Mouse (Mus musculus) heart, embryonic 12.5 days (tissue): ENCODE measurements around the gene Fnd3c2. TPM values are rescaled to one million over a fixed set of nuclear protein-coding genes. Genes with fewer than 3 reads are reported as not detected.
"Not testable (repeated sequence)": the region's sequence is repeated elsewhere in the genome, so short reads cannot be mapped to it uniquely, and the experiment has no call there.

Experiments used
- ATAC-seq: fragments of 200-750 bp; cut with Nextera tagmentation; 2 replicates; pipeline ENCODE4 v1.8.0; 2017; ENCODE audit warnings: moderate TSS enrichment, moderate library complexity; ENCODE audit not compliant: insufficient number of reproducible peaks, low FRiP score
- H3K27ac ChIP-seq: fragments of 300-500 bp; sonication (generic); 2 replicates; pipeline ENCODE4 v1.5.1; 2016; ENCODE audit warnings: mild to moderate bottlenecking, moderate library complexity; ENCODE audit not compliant: poor library complexity, severe bottlenecking
- H3K27me3 ChIP-seq: fragments of 300-500 bp; sonication (generic); replicated peaks from 2 replicates; pipeline ENCODE4 v1.6.1; 2016; ENCODE audit warnings: mild to moderate bottlenecking, moderate library complexity
- H3K36me3 ChIP-seq: fragments of 300-500 bp; sonication (generic); 2 replicates; pipeline ENCODE4 v1.6.1; 2016; ENCODE audit warnings: mild to moderate bottlenecking, moderate library complexity
- H3K4me1 ChIP-seq: fragments of 300-500 bp; sonication (generic); replicated peaks from 2 replicates; pipeline ENCODE4 v1.6.1; 2016; ENCODE audit warnings: mild to moderate bottlenecking
- H3K4me2 ChIP-seq: fragments of 300-500 bp; sonication (generic); 2 replicates; pipeline ENCODE4 v1.6.1; 2016; ENCODE audit warnings: mild to moderate bottlenecking, moderate library complexity
- H3K4me3 ChIP-seq: fragments of 300-500 bp; sonication (generic); 2 replicates; pipeline ENCODE4 v1.5.1; 2016; ENCODE audit warnings: mild to moderate bottlenecking
- H3K9ac ChIP-seq: fragments of 300-500 bp; sonication (generic); 2 replicates; pipeline ENCODE4 v1.6.1; 2016; ENCODE audit warnings: mild to moderate bottlenecking, moderate library complexity
- H3K9me3 ChIP-seq: fragments of 300-500 bp; sonication (generic); replicated peaks from 2 replicates; pipeline ENCODE4 v1.6.1; 2016; ENCODE audit warnings: mild to moderate bottlenecking, moderate library complexity
- WGBS: fragments of 180-500 bp; shearing (Covaris S2); methylation state at CpG from one replicate; pipeline ENCODE4 v1.1.7; 2016; 5-methylcytosine and 5-hydroxymethylcytosine counted together
- polyA plus RNA-seq: library from polyadenylated mRNA; unstranded; fragments of >200 nt; fragmentation: Nextera tagmentation; extraction: Ambion mirVana; gene quantifications from 2 replicates; pipeline ENCODE4 v1.2.1, GENCODE M21; 2016

The Fnd3c2 gene
- polyA plus RNA-seq = not detected in 2 replicates

- no peaks in the 10 kb centered on the region for H3K4me1 ChIP-seq
- no peaks in the 10 kb centered on the region for H3K9me3 ChIP-seq
- H3K36me3 ChIP-seq = no peaks in the 10 kb centered on the region
- H3K27me3 ChIP-seq = no peaks in the 10 kb centered on the region
- no peak within 1 kb of the TSS for H3K4me2 ChIP-seq
- H3K4me3 ChIP-seq = no peak within 1 kb of the TSS
- H3K9ac ChIP-seq = no peak within 1 kb of the TSS
- no peak for ATAC-seq
- H3K27ac ChIP-seq = no peak within 1 kb of the TSS
- WGBS = 73% methylated on average over 4 of the region's 4 CpGs
Measured at GRCm38 (mm10) chrX:106255276-106255675, at the start of gene Fnd3c2. TSS of gene Fnd3c2 (minus strand) at chrX:106255376.

GRCm38 (mm10) chrX:106284441-106284840 is 29.3 kb upstream of the Fnd3c2 start:
- Histone ChIP-seq H3K9me3 (no peaks in the 10 kb centered on the region), H3K4me3 (no peak overlapping the region), H3K4me1 (no peaks in the 10 kb centered on the region), H3K27ac (no peak overlapping the region), H3K36me3 (no peaks in the 10 kb centered on the region), H3K4me2 (no peak overlapping the region), H3K27me3 (no peaks in the 10 kb centered on the region), H3K9ac (no peak overlapping the region)
- ATAC-seq = no peak
- WGBS = 60% methylated on average over 2 of the region's 2 CpGs

GRCm38 (mm10) chrX:106221058-106221457 is 34.1 kb downstream of the Fnd3c2 start, which contains the start of gene Taf9b:
TSS of gene Taf9b (minus strand) at chrX:106221158.
- peak within 1 kb of the TSS; percentile 71 for H3K4me3 ChIP-seq
- H3K27me3 ChIP-seq = no peaks in the 10 kb centered on the region
- no peaks in the 10 kb centered on the region for H3K36me3 ChIP-seq
- H3K9ac ChIP-seq = peak within 1 kb of the TSS; percentile 70; the same call in 1 of the 2 replicates
- 82% methylated on average over 25 of the region's 25 CpGs for WGBS
- no peaks in the 10 kb centered on the region for H3K4me1 ChIP-seq
- ATAC-seq = no peak
- no peak within 1 kb of the TSS for H3K27ac ChIP-seq
- H3K4me2 ChIP-seq = peak within 1 kb of the TSS; percentile 64
- H3K9me3 ChIP-seq = 0 out of 2 replicates have a peak, but pooled peaks cover 3% of the 10 kb centered on the region

- Histone ChIP-seq H3K36me3 (no peaks in the 10 kb centered on the region), H3K4me3 (peak overlapping the region; percentile 71), H3K27me3 (no peaks in the 10 kb centered on the region), H3K4me1 (no peaks in the 10 kb centered on the region), H3K9me3 (0 out of 2 replicates have a peak, but pooled peaks cover 3% of the 10 kb centered on the region), H3K4me2 (peak overlapping the region; percentile 64), H3K27ac (peak overlapping the region; percentile 45), H3K9ac (peak overlapping the region; percentile 70)
- WGBS = 15% methylated on average over 59 of the region's 60 CpGs
- peak; percentile 94 for ATAC-seq
Measured at GRCm38 (mm10) chrX:106219171-106220032, 35.8 kb downstream of the Fnd3c2 start.

GRCm38 (mm10) chrX:106209100-106209499 is 46.1 kb downstream of the Fnd3c2 start:
- no peaks in the 10 kb centered on the region for H3K9me3 ChIP-seq
- 85% methylated on average over 2 of the region's 2 CpGs for WGBS

GRCm38 (mm10) chrX:106198904-106199303 is 56.3 kb downstream of the Fnd3c2 start:
- H3K36me3 ChIP-seq = peaks cover 76% of the 10 kb centered on the region
- no peak for ATAC-seq
- no peak overlapping the region for H3K27ac ChIP-seq
- H3K4me2 ChIP-seq = no peak overlapping the region
- H3K27me3 ChIP-seq = no peaks in the 10 kb centered on the region
- WGBS = 83% methylated on average over 5 of the region's 5 CpGs
- no peaks in the 10 kb centered on the region for H3K4me1 ChIP-seq
- no peaks in the 10 kb centered on the region for H3K9me3 ChIP-seq
- H3K4me3 ChIP-seq = no peak overlapping the region
- no peak overlapping the region for H3K9ac ChIP-seq

More at GRCm38 (mm10) chrX:106209100-106209499, 46.1 kb downstream of the Fnd3c2 start:
- no peak for ATAC-seq
- 0 out of 2 replicates have a peak, but pooled peaks cover 3% of the 10 kb centered on the region for H3K4me1 ChIP-seq
- H3K27me3 ChIP-seq = no peaks in the 10 kb centered on the region
- H3K9ac ChIP-seq = no peak overlapping the region
- H3K36me3 ChIP-seq = no peaks in the 10 kb centered on the region
- no peak overlapping the region for H3K27ac ChIP-seq
- H3K4me2 ChIP-seq = no peak overlapping the region
- no peak overlapping the region for H3K4me3 ChIP-seq

- WGBS = 58% methylated on average over 5 of the region's 5 CpGs
- peaks cover 75% of the 10 kb centered on the region for H3K36me3 ChIP-seq
Measured at GRCm38 (mm10) chrX:106197308-106197707, 57.9 kb downstream of the Fnd3c2 start.

GRCm38 (mm10) chrX:106194361-106194760 is 60.8 kb downstream of the Fnd3c2 start:
- not testable (repeated sequence) for ATAC-seq, H3K4me3 ChIP-seq

More at GRCm38 (mm10) chrX:106197308-106197707, 57.9 kb downstream of the Fnd3c2 start:
- no peak overlapping the region for H3K4me3 ChIP-seq
- H3K9me3 ChIP-seq = no peaks in the 10 kb centered on the region
- H3K4me2 ChIP-seq = no peak overlapping the region
- no peak overlapping the region for H3K9ac ChIP-seq
- H3K27ac ChIP-seq = no peak overlapping the region
- no peaks in the 10 kb centered on the region for H3K4me1 ChIP-seq
- H3K27me3 ChIP-seq = no peaks in the 10 kb centered on the region
- ATAC-seq = no peak

GRCm38 (mm10) chrX:106190091-106190490 is 65.1 kb downstream of the Fnd3c2 start:
- peak overlapping the region; percentile 69 for H3K4me3 ChIP-seq
- WGBS = 34% methylated on average over 4 of the region's 4 CpGs
- H3K27me3 ChIP-seq = no peaks in the 10 kb centered on the region
- peak overlapping the region; percentile 89; the same call in 1 of the 2 replicates for H3K9ac ChIP-seq
- peak overlapping the region; percentile 73 for H3K4me2 ChIP-seq
- peaks cover 21% of the 10 kb centered on the region for H3K36me3 ChIP-seq
- no peaks in the 10 kb centered on the region for H3K9me3 ChIP-seq
- H3K4me1 ChIP-seq = 0 out of 2 replicates have a peak, but pooled peaks cover 10% of the 10 kb centered on the region
- H3K27ac ChIP-seq = no peak overlapping the region
- ATAC-seq = no peak

More at GRCm38 (mm10) chrX:106194361-106194760, 60.8 kb downstream of the Fnd3c2 start:
- not testable (repeated sequence) for H3K27me3 ChIP-seq, H3K4me1 ChIP-seq, H3K27ac ChIP-seq, H3K9ac ChIP-seq, H3K9me3 ChIP-seq, H3K4me2 ChIP-seq
- 87% methylated on average over 6 of the region's 6 CpGs for WGBS
- H3K36me3 ChIP-seq = peaks cover 56% of the 10 kb centered on the region

GRCm38 (mm10) chrX:106189356-106189755 is 65.8 kb downstream of the Fnd3c2 start:
- H3K9ac ChIP-seq = peak overlapping the region; percentile 89
- H3K4me1 ChIP-seq = 0 out of 2 replicates have a peak, but pooled peaks cover 11% of the 10 kb centered on the region
- no peak for ATAC-seq
- WGBS = 45% methylated on average over 5 of the region's 5 CpGs
- no peaks in the 10 kb centered on the region for H3K27me3 ChIP-seq
- H3K4me3 ChIP-seq = peak overlapping the region; percentile 69
- H3K9me3 ChIP-seq = no peaks in the 10 kb centered on the region
- no peak overlapping the region for H3K27ac ChIP-seq
- H3K36me3 ChIP-seq = peaks cover 18% of the 10 kb centered on the region
- H3K4me2 ChIP-seq = peak overlapping the region; percentile 73

- H3K9me3 ChIP-seq = no peaks in the 10 kb centered on the region
- H3K4me2 ChIP-seq = peak overlapping the region; percentile 73
- peak overlapping the region; percentile 69 for H3K4me3 ChIP-seq
- peaks cover 4% of the 10 kb centered on the region for H3K36me3 ChIP-seq
- peak overlapping the region; percentile 89 for H3K9ac ChIP-seq
- 0 out of 2 replicates have a peak, but pooled peaks cover 13% of the 10 kb centered on the region for H3K4me1 ChIP-seq
- no peak for ATAC-seq
- WGBS = 29% methylated on average over 12 of the region's 12 CpGs
- H3K27ac ChIP-seq = peak overlapping the region; percentile 89
- no peaks in the 10 kb centered on the region for H3K27me3 ChIP-seq
Measured at GRCm38 (mm10) chrX:106187737-106188136, 67.4 kb downstream of the Fnd3c2 start.
